Mouse (Mus musculus): ENCODE results near the gene Catspere2. TPM values are rescaled to one million over a fixed set of nuclear protein-coding genes. Genes with fewer than 3 reads are reported as not detected.
A peak's percentile ranks its signal among the peaks of the same experiment; 100 is the strongest.
"Not testable (repeated sequence)": the region's sequence is repeated elsewhere in the genome, so short reads cannot be mapped to it uniquely, and the experiment has no call there.

Catspere2 gene
- polyA plus RNA-seq (2015; fragmentation: Nextera tagmentation; extraction: Ambion mirVana), result 0.24 and 0.42 TPM in 2 replicates

GRCm38 (mm10) chr1:177983024-177983450 lies at the start of gene Catspere2:
Gene Catspere2, plus strand, starts transcription at chr1:177983423.
- not testable (repeated sequence) for H3K4me1 ChIP-seq, H3K27me3 ChIP-seq, H3K9me3 ChIP-seq, H3K36me3 ChIP-seq
- Histone ChIP-seq H3K4me3 (peak within 1 kb of the TSS; percentile 70), H3K27ac (peak within 1 kb of the TSS; percentile 47; the same call in 1 of the 2 replicates), H3K9ac (peak within 1 kb of the TSS; percentile 44; the same call in 1 of the 2 replicates), H3K4me2 (peak within 1 kb of the TSS; percentile 63)
- 1% methylated on average over 19 of the region's 21 CpGs for WGBS
- ATAC-seq (ENCODE audit: borderline replicate concordance, extremely low read depth, low FRiP score, low TSS enrichment), result peak; percentile 99

DNA sequence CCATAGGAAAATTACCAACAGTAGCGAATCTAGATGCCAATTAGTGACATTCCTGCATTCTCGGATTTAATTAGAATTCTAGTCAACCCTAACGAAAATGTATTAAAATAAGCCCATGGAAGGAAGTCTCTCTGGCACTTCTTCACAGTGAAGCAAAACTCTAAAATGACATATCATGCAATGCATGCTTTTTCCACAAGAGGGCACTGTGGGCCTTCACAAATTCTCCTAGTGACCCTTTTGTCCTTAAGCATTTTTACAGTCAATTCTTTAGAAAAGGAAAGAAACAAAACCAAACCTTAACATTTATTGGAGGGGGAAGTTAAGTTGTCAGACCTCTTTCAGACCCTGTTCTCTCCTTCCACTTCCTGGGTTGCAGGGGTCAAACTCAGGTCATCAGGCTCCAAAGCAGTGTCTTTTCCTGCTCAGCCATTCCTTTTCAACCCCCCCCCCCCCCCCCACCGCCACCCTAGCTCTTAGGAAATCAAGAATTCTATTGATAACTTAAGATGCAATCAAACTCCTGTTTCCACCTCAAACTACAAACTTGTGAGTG lies 42.7 kb upstream of the Catspere2 start:
- not testable (repeated sequence) for H3K4me1 ChIP-seq; H3K4me2 ChIP-seq; H3K27ac ChIP-seq; H3K9me3 ChIP-seq; H3K9ac ChIP-seq; H3K36me3 ChIP-seq; H3K4me3 ChIP-seq; H3K27me3 ChIP-seq; ATAC-seq (ENCODE audit: borderline replicate concordance, extremely low read depth, low FRiP score, low TSS enrichment)
- WGBS, result 6% methylated on average over 3 of the region's 4 CpGs

DNA sequence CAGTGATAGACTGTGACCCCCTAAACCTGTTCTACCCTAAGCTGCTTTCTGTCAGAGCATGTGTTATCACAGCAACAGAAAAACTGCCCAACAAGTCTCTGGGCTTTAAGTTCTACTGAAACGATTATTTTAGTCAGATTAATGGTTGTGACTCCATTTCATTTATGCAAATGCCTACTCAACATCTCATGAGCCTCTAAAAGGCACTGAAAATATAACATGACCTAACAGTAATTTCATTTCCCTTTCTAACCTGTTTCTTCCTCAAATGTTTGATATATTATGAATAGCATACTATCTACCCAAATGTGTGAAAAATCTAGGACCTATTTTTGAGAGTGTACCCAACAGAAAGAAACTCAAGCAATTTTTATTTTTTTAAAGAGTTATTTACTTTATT lies 1.9 kb upstream of the Catspere2 start:
- Histone ChIP-seq H3K27me3 (no peaks in the 10 kb centered on the region), H3K9me3 (no peaks in the 10 kb centered on the region), H3K4me1 (peaks cover 6% of the 10 kb centered on the region; the same call in 1 of the 2 replicates), H3K4me3 (no peak overlapping the region), H3K9ac (no peak overlapping the region), H3K27ac (no peak overlapping the region), H3K36me3 (no peaks in the 10 kb centered on the region), H3K4me2 (no peak overlapping the region)
- ATAC-seq (ENCODE audit: borderline replicate concordance, extremely low read depth, low FRiP score, low TSS enrichment), result no peak
- WGBS, result 78% methylated on average over 1 of the region's 1 CpGs

DNA sequence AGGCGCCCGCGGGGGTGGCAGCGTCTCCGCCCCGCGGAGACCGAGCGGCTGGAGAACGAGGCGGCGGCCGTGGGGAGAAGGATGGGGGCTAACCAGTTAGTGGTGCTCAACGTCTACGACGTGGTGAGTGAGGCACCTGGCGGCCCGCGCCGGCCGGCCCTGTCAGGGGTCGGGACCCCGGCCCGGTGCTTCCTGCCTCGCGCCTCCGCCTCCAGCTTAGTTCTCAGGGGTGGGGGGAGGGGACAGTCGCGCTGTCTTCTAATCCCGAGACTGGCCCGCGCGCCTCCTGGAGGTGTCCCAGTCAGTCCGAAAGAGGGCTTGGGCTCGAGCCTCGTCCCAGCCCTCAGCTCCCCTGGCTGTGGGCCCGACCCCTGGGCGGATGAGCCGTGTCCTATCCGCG lies 359 bp downstream of the Catspere2 start:
- H3K36me3 ChIP-seq, H3K27me3 ChIP-seq, H3K4me1 ChIP-seq, H3K9me3 ChIP-seq: not testable (repeated sequence)
- Histone ChIP-seq H3K9ac (peak overlapping the region; percentile 44; the same call in 1 of the 2 replicates), H3K4me2 (peak overlapping the region; percentile 63), H3K4me3 (peak overlapping the region; percentile 70), H3K27ac (peak overlapping the region; percentile 47; the same call in 1 of the 2 replicates)
- peak; percentile 50 for ATAC-seq (ENCODE audit: borderline replicate concordance, extremely low read depth, low FRiP score, low TSS enrichment)
- under 1% methylated on average over 16 of the region's 41 CpGs for WGBS

- WGBS, result 43% methylated on average over 9 of the region's 9 CpGs
- H3K4me3 ChIP-seq, result peak overlapping the region; percentile 21
- H3K4me1 ChIP-seq, result peaks cover 6% of the 10 kb centered on the region; the same call in 1 of the 2 replicates
- H3K9me3 ChIP-seq, result no peaks in the 10 kb centered on the region
- H3K4me2 ChIP-seq, result peak overlapping the region; percentile 43
- H3K27ac ChIP-seq, result no peak overlapping the region
- no peaks in the 10 kb centered on the region for H3K36me3 ChIP-seq
- H3K27me3 ChIP-seq, result no peaks in the 10 kb centered on the region
- H3K9ac ChIP-seq, result no peak overlapping the region
- no peak for ATAC-seq (ENCODE audit: borderline replicate concordance, extremely low read depth, low FRiP score, low TSS enrichment)
Measured at GRCm38 (mm10) chr1:177984206-177984605, 983 bp downstream of the Catspere2 start.

GRCm38 (mm10) chr1:177987476-177987875 lies 4.3 kb downstream of the Catspere2 start:
- H3K9me3 ChIP-seq; H3K4me1 ChIP-seq; H3K9ac ChIP-seq; H3K27me3 ChIP-seq; H3K27ac ChIP-seq; H3K36me3 ChIP-seq; H3K4me3 ChIP-seq; H3K4me2 ChIP-seq; ATAC-seq (ENCODE audit: borderline replicate concordance, extremely low read depth, low FRiP score, low TSS enrichment): not testable (repeated sequence)
- 80% methylated on average over 1 of the region's 1 CpGs for WGBS

DNA sequence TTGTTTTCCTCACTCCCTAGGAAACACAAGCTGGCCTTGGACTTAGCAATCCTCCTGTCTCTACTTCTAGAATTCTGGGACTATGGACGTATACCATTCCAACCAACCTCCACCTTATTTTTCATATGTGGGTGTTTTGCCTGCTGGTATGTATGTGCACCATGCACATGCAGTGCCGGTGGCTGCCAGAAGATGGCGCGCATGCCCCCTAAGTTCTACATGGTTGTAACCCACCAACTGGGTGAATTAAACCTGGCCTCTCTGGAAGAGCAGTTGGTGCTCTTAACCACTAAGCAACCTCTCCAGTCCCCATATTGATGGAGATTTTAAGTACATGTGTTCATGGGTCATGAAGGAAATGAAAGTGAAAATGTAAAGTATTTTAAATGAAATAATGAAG lies 89.6 kb downstream of the Catspere2 start:
- not testable (repeated sequence) for H3K27me3 ChIP-seq; ATAC-seq (ENCODE audit: borderline replicate concordance, extremely low read depth, low FRiP score, low TSS enrichment); H3K4me3 ChIP-seq; H3K9me3 ChIP-seq; H3K4me2 ChIP-seq; H3K4me1 ChIP-seq; H3K27ac ChIP-seq; H3K9ac ChIP-seq; H3K36me3 ChIP-seq
- 53% methylated on average over 4 of the region's 4 CpGs for WGBS

GRCm38 (mm10) chr1:178097865-178098264 lies 114.6 kb downstream of the Catspere2 start:
- not testable (repeated sequence) for H3K36me3 ChIP-seq; H3K4me2 ChIP-seq; H3K4me3 ChIP-seq; H3K9ac ChIP-seq; H3K27ac ChIP-seq; ATAC-seq (ENCODE audit: borderline replicate concordance, extremely low read depth, low FRiP score, low TSS enrichment); H3K27me3 ChIP-seq; H3K4me1 ChIP-seq; H3K9me3 ChIP-seq

DNA sequence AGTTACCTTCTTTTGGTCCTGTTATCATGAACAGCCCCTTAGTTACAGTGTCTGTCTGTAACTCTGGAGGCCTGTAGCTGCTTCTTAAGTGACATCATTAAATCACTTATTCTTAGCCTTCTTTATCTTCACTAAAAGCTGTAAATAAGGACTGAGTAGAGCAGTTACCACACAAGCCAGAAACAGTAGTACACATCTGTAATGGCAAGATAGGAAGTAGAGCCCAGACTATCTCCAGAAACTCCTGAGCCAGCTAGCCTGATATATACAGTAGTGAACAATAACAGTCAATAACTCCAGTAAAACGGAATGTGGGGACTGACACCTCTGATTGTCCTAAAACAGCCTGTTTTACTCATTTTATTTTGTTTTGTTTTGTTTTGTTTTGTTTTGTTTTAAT lies 125.3 kb downstream of the Catspere2 start:
- H3K4me2 ChIP-seq; H3K4me1 ChIP-seq; H3K27ac ChIP-seq; H3K36me3 ChIP-seq; H3K9ac ChIP-seq; H3K27me3 ChIP-seq; H3K4me3 ChIP-seq; ATAC-seq (ENCODE audit: borderline replicate concordance, extremely low read depth, low FRiP score, low TSS enrichment); H3K9me3 ChIP-seq: not testable (repeated sequence)
- 66% methylated on average over 1 of the region's 1 CpGs for WGBS

GRCm38 (mm10) chr1:178122236-178122635 lies 139.0 kb downstream of the Catspere2 start:
- not testable (repeated sequence) for H3K27me3 ChIP-seq; H3K4me2 ChIP-seq; ATAC-seq (ENCODE audit: borderline replicate concordance, extremely low read depth, low FRiP score, low TSS enrichment); H3K4me1 ChIP-seq; H3K27ac ChIP-seq; H3K4me3 ChIP-seq; H3K9me3 ChIP-seq; H3K36me3 ChIP-seq; H3K9ac ChIP-seq
- WGBS, result 30% methylated on average over 2 of the region's 2 CpGs

DNA sequence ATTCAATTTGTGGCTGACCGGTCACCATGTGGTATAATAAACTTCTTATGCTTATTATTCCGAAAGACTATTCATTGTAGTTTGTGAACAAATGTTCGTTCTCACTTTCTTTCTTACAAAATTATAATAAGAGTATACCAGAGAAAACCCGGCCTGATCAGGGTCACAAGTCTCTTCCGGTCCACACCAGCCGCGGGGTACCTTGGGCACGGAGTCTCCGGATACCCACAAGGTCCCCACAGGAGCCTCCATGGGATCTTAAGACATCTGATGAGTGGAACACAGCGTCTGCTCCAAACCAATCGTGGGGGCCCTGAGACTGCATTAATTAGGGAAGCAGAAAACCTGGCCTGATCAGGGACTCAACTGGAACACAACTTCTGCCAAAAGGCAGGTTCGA lies 151.1 kb downstream of the Catspere2 start:
- H3K36me3 ChIP-seq, result no peaks in the 10 kb centered on the region
- H3K9ac ChIP-seq, result no peak overlapping the region
- no peak overlapping the region for H3K27ac ChIP-seq
- H3K9me3 ChIP-seq, result no peaks in the 10 kb centered on the region
- H3K4me3 ChIP-seq, result no peak overlapping the region
- WGBS, result 92% methylated on average over 12 of the region's 12 CpGs
- no peak overlapping the region for H3K4me2 ChIP-seq
- no peaks in the 10 kb centered on the region for H3K4me1 ChIP-seq
- H3K27me3 ChIP-seq, result no peaks in the 10 kb centered on the region
- no peak for ATAC-seq (ENCODE audit: borderline replicate concordance, extremely low read depth, low FRiP score, low TSS enrichment)

DNA sequence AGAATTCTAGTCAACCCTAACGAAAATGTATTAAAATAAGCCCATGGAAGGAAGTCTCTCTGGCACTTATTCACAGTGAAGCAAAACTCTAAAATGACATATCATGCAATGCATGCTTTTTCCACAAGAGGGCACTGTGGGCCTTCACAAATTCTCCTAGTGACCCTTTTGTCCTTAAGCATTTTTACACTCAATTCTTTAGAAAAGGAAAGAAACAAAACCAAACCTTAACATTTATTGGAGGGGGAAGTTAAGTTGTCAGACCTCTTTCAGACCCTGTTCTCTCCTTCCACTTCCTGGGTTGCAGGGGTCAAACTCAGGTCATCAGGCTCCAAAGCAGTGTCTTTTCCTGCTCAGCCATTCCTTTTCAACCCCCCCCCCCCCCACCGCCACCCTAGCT lies 163.3 kb downstream of the Catspere2 start:
- H3K27me3 ChIP-seq; H3K4me1 ChIP-seq; H3K27ac ChIP-seq; H3K9ac ChIP-seq; H3K4me3 ChIP-seq; H3K4me2 ChIP-seq; H3K9me3 ChIP-seq; ATAC-seq (ENCODE audit: borderline replicate concordance, extremely low read depth, low FRiP score, low TSS enrichment); H3K36me3 ChIP-seq: not testable (repeated sequence)
- 5% methylated on average over 1 of the region's 2 CpGs for WGBS

DNA sequence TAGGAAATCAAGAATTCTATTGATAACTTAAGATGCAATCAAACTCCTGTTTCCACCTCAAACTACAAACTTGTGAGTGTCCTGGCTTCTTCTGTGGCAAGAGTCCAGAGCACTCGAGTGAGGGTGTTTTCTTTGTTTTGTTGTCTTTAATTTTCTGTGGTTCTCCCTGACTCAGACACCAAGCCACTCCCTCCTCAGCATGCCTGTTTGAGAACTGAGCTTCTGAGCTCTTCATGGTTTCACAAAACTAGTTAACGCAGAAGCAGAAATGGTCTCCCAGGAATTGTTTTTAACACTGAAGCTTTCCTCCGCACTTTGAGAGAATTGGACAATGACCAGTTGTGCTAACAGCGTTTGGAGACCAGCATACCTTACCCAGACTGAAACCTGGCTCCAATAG lies 163.7 kb downstream of the Catspere2 start:
- not testable (repeated sequence) for H3K9me3 ChIP-seq; H3K36me3 ChIP-seq; ATAC-seq (ENCODE audit: borderline replicate concordance, extremely low read depth, low FRiP score, low TSS enrichment); H3K9ac ChIP-seq; H3K27me3 ChIP-seq; H3K27ac ChIP-seq; H3K4me2 ChIP-seq; H3K4me3 ChIP-seq; H3K4me1 ChIP-seq
- WGBS, result 46% methylated on average over 4 of the region's 4 CpGs

Measured in lung, embryonic 15.5 days (tissue).